Mouse (Mus musculus): ENCODE data around the gene Otx1. TPM values are rescaled to one million over a fixed set of nuclear protein-coding genes. Genes with fewer than 3 reads are reported as not detected.

The Otx1 gene
- polyA plus RNA-seq (2014; fragmentation: Nextera tagmentation; extraction: Ambion mirVana) = 45.6 and 46.4 TPM in 2 replicates

GRCm38 (mm10) chr11:22002783-22003340 lies at the start of gene Otx1:
Gene Otx1, minus strand, starts transcription at chr11:22002897.
- peak; percentile 5 for ATAC-seq (replicated peaks; ENCODE audit: low FRiP score)
- Histone ChIP-seq H3K36me3 (ENCODE audit: control insufficient read depth, insufficient read depth, low read length) (no peaks in the 10 kb centered on the region; the same call in 1 of the 2 replicates), H3K4me2 (ENCODE audit: low read depth, low read length, severe bottlenecking) (peak within 1 kb of the TSS; percentile 88), H3K27ac (ENCODE audit: low read depth, low read length) (peak within 1 kb of the TSS; percentile 94), H3K27me3 (ENCODE audit: control insufficient read depth, insufficient read depth, low read length) (peaks cover 8% of the 10 kb centered on the region), H3K4me3 (ENCODE audit: low read depth, low read length) (peak within 1 kb of the TSS; percentile 89), H3K4me1 (replicated peaks; ENCODE audit: control insufficient read depth, insufficient read depth, low read length) (peaks cover 13% of the 10 kb centered on the region; the same call in 1 of the 2 replicates), H3K9ac (ENCODE audit: low read length) (peak within 1 kb of the TSS; percentile 98), H3K9me3 (ENCODE audit: control insufficient read depth, low read length) (no peaks in the 10 kb centered on the region)
- DNase-seq (ENCODE audit: low spot score) = peak; percentile 91
- WGBS = under 1% methylated on average over 34 of the region's 34 CpGs

DNA sequence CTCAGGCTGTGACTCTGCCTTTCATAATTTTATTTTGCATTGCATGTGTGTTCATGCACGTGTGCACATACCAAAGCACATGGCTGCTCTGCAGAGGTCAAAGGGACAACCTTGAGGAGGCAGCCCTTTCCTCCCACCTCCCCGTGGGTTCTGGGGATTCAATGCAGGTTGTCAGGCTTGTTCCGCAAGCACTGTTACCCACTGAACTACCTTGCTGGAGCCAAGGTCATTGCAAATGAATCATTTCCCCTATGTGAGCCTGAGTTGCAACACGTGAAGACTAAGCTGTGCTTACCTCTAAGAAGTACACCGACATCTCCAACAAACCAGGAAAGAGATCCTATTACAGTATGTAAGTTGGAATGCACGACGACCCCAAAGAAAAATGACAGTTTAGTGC lies 48.2 kb upstream of the Otx1 start:
- no peak overlapping the region for H3K4me2 ChIP-seq (ENCODE audit: low read depth, low read length, severe bottlenecking)
- WGBS = 84% methylated on average over 7 of the region's 7 CpGs

GRCm38 (mm10) chr11:22039854-22040426 lies 37.2 kb upstream of the Otx1 start:
- DNase-seq (ENCODE audit: low spot score) = no peak
- no peak for ATAC-seq (replicated peaks; ENCODE audit: low FRiP score)
- no peaks in the 10 kb centered on the region for H3K9me3 ChIP-seq (ENCODE audit: control insufficient read depth, low read length)
- H3K27ac ChIP-seq (ENCODE audit: low read depth, low read length) = no peak overlapping the region
- no peak overlapping the region for H3K9ac ChIP-seq (ENCODE audit: low read length)
- H3K4me3 ChIP-seq (ENCODE audit: low read depth, low read length) = no peak overlapping the region
- H3K4me2 ChIP-seq (ENCODE audit: low read depth, low read length, severe bottlenecking) = no peak overlapping the region
- H3K4me1 ChIP-seq (replicated peaks; ENCODE audit: control insufficient read depth, insufficient read depth, low read length) = peaks cover 8% of the 10 kb centered on the region; the same call in 1 of the 2 replicates
- no peaks in the 10 kb centered on the region for H3K36me3 ChIP-seq (ENCODE audit: control insufficient read depth, insufficient read depth, low read length)
- WGBS = 21% methylated on average over 6 of the region's 6 CpGs
- no peaks in the 10 kb centered on the region for H3K27me3 ChIP-seq (ENCODE audit: control insufficient read depth, insufficient read depth, low read length)

More for the DNA sequence above, 48.2 kb upstream of the Otx1 start:
- no peak overlapping the region for H3K9ac ChIP-seq (ENCODE audit: low read length)
- DNase-seq (ENCODE audit: low spot score) (no peak), ATAC-seq (replicated peaks; ENCODE audit: low FRiP score) (no peak)
- no peaks in the 10 kb centered on the region for H3K27me3 ChIP-seq (ENCODE audit: control insufficient read depth, insufficient read depth, low read length)
- no peak overlapping the region for H3K4me3 ChIP-seq (ENCODE audit: low read depth, low read length)
- no peaks in the 10 kb centered on the region for H3K9me3 ChIP-seq (ENCODE audit: control insufficient read depth, low read length)
- no peaks in the 10 kb centered on the region for H3K4me1 ChIP-seq (replicated peaks; ENCODE audit: control insufficient read depth, insufficient read depth, low read length)
- no peaks in the 10 kb centered on the region for H3K36me3 ChIP-seq (ENCODE audit: control insufficient read depth, insufficient read depth, low read length)
- H3K27ac ChIP-seq (ENCODE audit: low read depth, low read length) = no peak overlapping the region

GRCm38 (mm10) chr11:22034564-22035105 lies 31.9 kb upstream of the Otx1 start:
- Histone ChIP-seq H3K4me2 (ENCODE audit: low read depth, low read length, severe bottlenecking) (no peak overlapping the region), H3K27ac (ENCODE audit: low read depth, low read length) (peak overlapping the region; percentile 50; the same call in 1 of the 2 replicates), H3K4me3 (ENCODE audit: low read depth, low read length) (no peak overlapping the region), H3K9me3 (ENCODE audit: control insufficient read depth, low read length) (no peaks in the 10 kb centered on the region), H3K27me3 (ENCODE audit: control insufficient read depth, insufficient read depth, low read length) (no peaks in the 10 kb centered on the region), H3K4me1 (replicated peaks; ENCODE audit: control insufficient read depth, insufficient read depth, low read length) (peaks cover 4% of the 10 kb centered on the region; the same call in 1 of the 2 replicates), H3K9ac (ENCODE audit: low read length) (no peak overlapping the region), H3K36me3 (ENCODE audit: control insufficient read depth, insufficient read depth, low read length) (no peaks in the 10 kb centered on the region)
- peak; percentile 77 for ATAC-seq (replicated peaks; ENCODE audit: low FRiP score)
- DNase-seq (ENCODE audit: low spot score) = no peak
- 6% methylated on average over 7 of the region's 7 CpGs for WGBS

DNA sequence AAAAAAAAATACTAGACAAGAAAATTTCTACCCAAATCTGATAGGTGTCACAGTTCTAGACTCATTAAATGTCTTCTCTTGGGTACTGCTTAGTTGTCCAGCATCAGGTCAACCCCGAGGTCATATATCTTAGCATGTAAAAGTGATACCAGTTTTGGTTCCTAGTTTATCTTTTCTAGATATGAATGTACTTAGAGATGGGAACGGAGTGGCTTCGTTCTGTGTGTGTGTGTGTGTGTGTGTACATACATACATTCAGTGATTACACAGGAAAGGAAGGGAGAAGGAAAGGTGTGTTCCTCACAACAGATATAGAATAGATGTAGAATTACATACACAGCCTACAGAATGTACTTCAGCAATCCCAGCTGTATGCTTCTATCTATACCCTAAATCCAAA lies 30.9 kb upstream of the Otx1 start:
- Histone ChIP-seq H3K9me3 (ENCODE audit: control insufficient read depth, low read length) (no peaks in the 10 kb centered on the region), H3K4me1 (replicated peaks; ENCODE audit: control insufficient read depth, insufficient read depth, low read length) (peaks cover 3% of the 10 kb centered on the region; the same call in 1 of the 2 replicates), H3K9ac (ENCODE audit: low read length) (no peak overlapping the region), H3K27ac (ENCODE audit: low read depth, low read length) (no peak overlapping the region; the same call in 1 of the 2 replicates), H3K27me3 (ENCODE audit: control insufficient read depth, insufficient read depth, low read length) (no peaks in the 10 kb centered on the region), H3K4me2 (ENCODE audit: low read depth, low read length, severe bottlenecking) (no peak overlapping the region), H3K36me3 (ENCODE audit: control insufficient read depth, insufficient read depth, low read length) (no peaks in the 10 kb centered on the region), H3K4me3 (ENCODE audit: low read depth, low read length) (no peak overlapping the region)
- DNase-seq (ENCODE audit: low spot score) (no peak), ATAC-seq (replicated peaks; ENCODE audit: low FRiP score) (no peak)
- WGBS = 80% methylated on average over 3 of the region's 3 CpGs

DNA sequence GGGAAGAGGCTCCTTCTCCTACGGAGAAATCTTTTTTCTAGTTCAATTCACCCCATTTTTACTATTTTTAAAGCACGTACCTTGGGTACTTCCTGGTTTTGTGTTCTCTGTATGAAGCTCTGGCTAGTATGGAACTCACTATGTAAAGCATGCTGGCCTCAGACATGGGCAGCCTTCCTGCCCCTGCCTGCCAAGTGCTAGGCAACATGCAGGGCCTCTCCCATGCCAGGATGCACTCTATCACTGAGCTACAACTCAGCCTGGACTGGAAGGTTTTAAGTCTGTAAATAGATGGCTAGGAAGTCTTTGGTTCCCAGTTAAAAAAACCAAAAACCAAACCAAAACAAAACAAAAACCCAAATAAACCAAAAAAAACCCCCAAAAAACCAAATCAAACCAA lies 17.9 kb upstream of the Otx1 start:
- Histone ChIP-seq H3K9me3 (ENCODE audit: control insufficient read depth, low read length) (no peaks in the 10 kb centered on the region; the same call in 1 of the 2 replicates), H3K4me3 (ENCODE audit: low read depth, low read length) (no peak overlapping the region), H3K4me2 (ENCODE audit: low read depth, low read length, severe bottlenecking) (no peak overlapping the region), H3K36me3 (ENCODE audit: control insufficient read depth, insufficient read depth, low read length) (no peaks in the 10 kb centered on the region), H3K9ac (ENCODE audit: low read length) (no peak overlapping the region), H3K27ac (ENCODE audit: low read depth, low read length) (no peak overlapping the region), H3K27me3 (ENCODE audit: control insufficient read depth, insufficient read depth, low read length) (no peaks in the 10 kb centered on the region), H3K4me1 (replicated peaks; ENCODE audit: control insufficient read depth, insufficient read depth, low read length) (peaks cover 8% of the 10 kb centered on the region; the same call in 1 of the 2 replicates)
- no peak for DNase-seq (ENCODE audit: low spot score)
- no peak for ATAC-seq (replicated peaks; ENCODE audit: low FRiP score)
- WGBS = 85% methylated on average over 2 of the region's 2 CpGs

GRCm38 (mm10) chr11:22017444-22017843 lies 14.7 kb upstream of the Otx1 start:
- H3K27ac ChIP-seq (ENCODE audit: low read depth, low read length) = 0 out of 2 replicates have a peak overlapping the region, but pooled peaks have one; percentile 34
- H3K9me3 ChIP-seq (ENCODE audit: control insufficient read depth, low read length) = no peaks in the 10 kb centered on the region; the same call in 1 of the 2 replicates
- DNase-seq (ENCODE audit: low spot score) (peak; percentile 53), ATAC-seq (replicated peaks; ENCODE audit: low FRiP score) (peak; percentile 88)
- no peak overlapping the region for H3K4me3 ChIP-seq (ENCODE audit: low read depth, low read length)
- no peak overlapping the region for H3K9ac ChIP-seq (ENCODE audit: low read length)
- H3K4me2 ChIP-seq (ENCODE audit: low read depth, low read length, severe bottlenecking) = no peak overlapping the region
- no peaks in the 10 kb centered on the region for H3K27me3 ChIP-seq (ENCODE audit: control insufficient read depth, insufficient read depth, low read length)
- H3K36me3 ChIP-seq (ENCODE audit: control insufficient read depth, insufficient read depth, low read length) = no peaks in the 10 kb centered on the region
- H3K4me1 ChIP-seq (replicated peaks; ENCODE audit: control insufficient read depth, insufficient read depth, low read length) = peaks cover 16% of the 10 kb centered on the region; the same call in 1 of the 2 replicates
- 13% methylated on average over 8 of the region's 8 CpGs for WGBS

GRCm38 (mm10) chr11:22016341-22016740 lies 13.6 kb upstream of the Otx1 start:
- no peaks in the 10 kb centered on the region for H3K36me3 ChIP-seq (ENCODE audit: control insufficient read depth, insufficient read depth, low read length)
- no peaks in the 10 kb centered on the region; the same call in 1 of the 2 replicates for H3K9me3 ChIP-seq (ENCODE audit: control insufficient read depth, low read length)
- no peak overlapping the region for H3K9ac ChIP-seq (ENCODE audit: low read length)
- H3K4me1 ChIP-seq (replicated peaks; ENCODE audit: control insufficient read depth, insufficient read depth, low read length) = peaks cover 16% of the 10 kb centered on the region; the same call in 1 of the 2 replicates
- no peak overlapping the region for H3K4me2 ChIP-seq (ENCODE audit: low read depth, low read length, severe bottlenecking)
- ATAC-seq (replicated peaks; ENCODE audit: low FRiP score) (peak; percentile 35; the same call in 1 of the 2 replicates), DNase-seq (ENCODE audit: low spot score) (no peak)
- 23% methylated on average over 3 of the region's 3 CpGs for WGBS
- H3K27me3 ChIP-seq (ENCODE audit: control insufficient read depth, insufficient read depth, low read length) = no peaks in the 10 kb centered on the region
- no peak overlapping the region for H3K4me3 ChIP-seq (ENCODE audit: low read depth, low read length)
- H3K27ac ChIP-seq (ENCODE audit: low read depth, low read length) = no peak overlapping the region

Measured in forebrain, embryonic 11.5 days (tissue).